Mouse (Mus musculus) midbrain, embryonic 14.5 days (tissue): ENCODE results near the gene Mapt. TPM values are rescaled to one million over a fixed set of nuclear protein-coding genes. Genes with fewer than 3 reads are reported as not detected.

ENCODE experiments used
- ATAC-seq: fragments of 200-750 bp; cut with Nextera tagmentation; 2 replicates; pipeline ENCODE4 v1.8.0; 2017; ENCODE audit warnings: moderate number of reproducible peaks, moderate library complexity; ENCODE audit not compliant: low FRiP score, low TSS enrichment
- DNase-seq: peaks from one replicate; pipeline ENCODE4 v3.0.0-alpha.2; 2015
- H3K27ac ChIP-seq: fragments of 300-500 bp; sonication (generic); replicated peaks from 2 replicates; pipeline ENCODE4 v1.5.1; 2014; ENCODE audit warnings: mild to moderate bottlenecking, low read depth, low read length, moderate library complexity
- H3K27me3 ChIP-seq: fragments of 300-500 bp; sonication (generic); 2 replicates; pipeline ENCODE4 v1.6.1; 2014; ENCODE audit warnings: low read length, control low read depth, mixed read lengths; ENCODE audit not compliant: control insufficient read depth, insufficient read depth
- H3K36me3 ChIP-seq: fragments of 300-500 bp; sonication (generic); 2 replicates; pipeline ENCODE4 v1.6.1; 2014; ENCODE audit warnings: low read length, control low read depth; ENCODE audit not compliant: control insufficient read depth, insufficient read depth
- H3K4me1 ChIP-seq: fragments of 300-500 bp; sonication (generic); 2 replicates; pipeline ENCODE4 v1.6.1; 2014; ENCODE audit warnings: mild to moderate bottlenecking, antibody characterized with exemption, low read length, control low read depth; ENCODE audit not compliant: control insufficient read depth, insufficient read depth
- H3K4me2 ChIP-seq: fragments of 300-500 bp; sonication (generic); 2 replicates; pipeline ENCODE4 v1.6.1; 2014; ENCODE audit warnings: mild to moderate bottlenecking, low read length, moderate library complexity
- H3K4me3 ChIP-seq: fragments of 300-500 bp; sonication (generic); replicated peaks from 2 replicates; pipeline ENCODE4 v1.5.1; 2014; ENCODE audit warnings: low read depth, low read length
- H3K9ac ChIP-seq: fragments of 300-500 bp; sonication (generic); replicated peaks from 2 replicates; pipeline ENCODE4 v1.6.1; 2014; ENCODE audit warnings: mild to moderate bottlenecking, low read length, moderate library complexity
- H3K9me3 ChIP-seq: fragments of 300-500 bp; sonication (generic); 2 replicates; pipeline ENCODE4 v1.6.1; 2016; ENCODE audit warnings: low read length, control low read depth, mixed read lengths; ENCODE audit not compliant: control insufficient read depth
- WGBS: fragments of 180-500 bp; shearing (Covaris S2); extraction: QIAGEN DNeasy Blood & Tissue Kit; methylation state at CpG from one replicate; pipeline ENCODE4 v1.1.7; 2014; 5-methylcytosine and 5-hydroxymethylcytosine counted together
- polyA plus RNA-seq: library from polyadenylated mRNA; unstranded; fragments of >200 nt; fragmentation: Nextera tagmentation; extraction: Ambion mirVana; gene quantifications from 2 replicates; pipeline ENCODE4 v1.2.1, GENCODE M21; 2014

Mapt gene
- polyA plus RNA-seq, 1 experiment from 2014 or later = 836 TPM

GRCm38 (mm10) chr11:104289199-104290031 lies 58.2 kb downstream of the Mapt start:
- Histone ChIP-seq H3K27ac (peak overlapping the region; percentile 60), H3K4me3 (no peak overlapping the region), H3K9ac (no peak overlapping the region), H3K9me3 (no peaks in the 10 kb centered on the region), H3K4me1 (peaks cover 5% of the 10 kb centered on the region; the same call in 1 of the 2 replicates), H3K36me3 (peaks cover 76% of the 10 kb centered on the region), H3K4me2 (no peak overlapping the region), H3K27me3 (no peaks in the 10 kb centered on the region)
- DNase-seq (peak; percentile 75), ATAC-seq (no peak)
- WGBS = 13% methylated on average over 13 of the region's 13 CpGs

GRCm38 (mm10) chr11:104292443-104293220 lies 61.4 kb downstream of the Mapt start:
- H3K36me3 ChIP-seq = peaks cover 66% of the 10 kb centered on the region
- 84% methylated on average over 7 of the region's 7 CpGs for WGBS
- DNase-seq = no peak

DNA sequence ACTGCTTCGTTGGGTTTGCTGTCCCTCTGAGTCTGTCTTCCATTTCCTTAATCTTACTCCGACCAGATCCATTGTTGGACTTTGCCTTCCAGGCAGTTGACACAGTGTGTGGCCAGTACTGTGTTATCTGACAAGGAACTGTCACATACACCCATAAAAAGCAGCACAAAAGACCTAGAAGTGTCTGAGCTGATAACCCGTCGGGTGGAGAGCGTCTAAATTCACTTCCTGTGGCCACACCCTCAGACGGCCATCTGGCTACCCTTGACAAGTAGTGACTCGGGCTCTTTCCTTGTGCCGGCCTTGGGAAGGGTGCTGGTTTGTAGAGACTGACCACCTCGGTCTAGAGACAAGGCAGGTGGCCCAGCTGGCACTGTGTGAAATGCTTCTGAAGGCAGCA lies 62.1 kb downstream of the Mapt start:
- no peak overlapping the region for H3K4me3 ChIP-seq
- peaks cover 5% of the 10 kb centered on the region; the same call in 1 of the 2 replicates for H3K4me1 ChIP-seq
- H3K9ac ChIP-seq = no peak overlapping the region
- H3K9me3 ChIP-seq = no peaks in the 10 kb centered on the region
- ATAC-seq (no peak), DNase-seq (no peak)
- H3K36me3 ChIP-seq = peaks cover 66% of the 10 kb centered on the region
- 81% methylated on average over 9 of the region's 9 CpGs for WGBS
- no peak overlapping the region for H3K27ac ChIP-seq
- no peak overlapping the region for H3K4me2 ChIP-seq
- H3K27me3 ChIP-seq = no peaks in the 10 kb centered on the region

More at GRCm38 (mm10) chr11:104292443-104293220, 61.4 kb downstream of the Mapt start:
- H3K4me3 ChIP-seq = no peak overlapping the region
- H3K4me1 ChIP-seq = peaks cover 5% of the 10 kb centered on the region; the same call in 1 of the 2 replicates
- H3K9me3 ChIP-seq = no peaks in the 10 kb centered on the region
- no peak overlapping the region for H3K27ac ChIP-seq
- no peak overlapping the region for H3K9ac ChIP-seq
- ATAC-seq = no peak
- H3K27me3 ChIP-seq = no peaks in the 10 kb centered on the region
- H3K4me2 ChIP-seq = no peak overlapping the region

GRCm38 (mm10) chr11:104295145-104295544 lies 64.0 kb downstream of the Mapt start:
- no peak for ATAC-seq
- H3K9me3 ChIP-seq = no peaks in the 10 kb centered on the region
- no peak for DNase-seq
- no peak overlapping the region for H3K27ac ChIP-seq
- no peak overlapping the region for H3K4me3 ChIP-seq
- H3K4me2 ChIP-seq = no peak overlapping the region
- H3K27me3 ChIP-seq = no peaks in the 10 kb centered on the region
- peaks cover 69% of the 10 kb centered on the region for H3K36me3 ChIP-seq
- H3K9ac ChIP-seq = no peak overlapping the region
- WGBS = 50% methylated on average over 5 of the region's 5 CpGs
- H3K4me1 ChIP-seq = no peaks in the 10 kb centered on the region

DNA sequence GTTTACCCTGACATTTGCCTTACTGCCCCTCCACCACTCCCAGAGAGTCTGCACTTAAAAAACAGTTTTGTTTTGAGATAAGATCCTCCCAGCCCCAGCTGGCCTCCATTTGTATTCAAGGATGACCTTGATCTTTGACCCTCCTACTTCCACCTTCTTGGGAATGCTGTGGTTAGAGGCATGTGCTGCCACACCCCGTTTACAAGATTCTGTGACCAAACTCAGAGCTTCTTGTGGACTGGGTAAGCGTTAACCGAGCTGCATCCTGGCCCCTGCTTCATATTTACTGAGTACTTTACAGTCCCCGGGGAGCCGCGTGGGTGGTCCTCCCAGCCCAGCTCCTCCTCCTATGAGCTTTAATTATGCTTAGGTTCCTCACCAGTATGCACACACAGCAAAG lies 64.5 kb downstream of the Mapt start:
- H3K4me1 ChIP-seq = no peaks in the 10 kb centered on the region
- DNase-seq = no peak
- H3K27ac ChIP-seq = no peak overlapping the region
- H3K36me3 ChIP-seq = peaks cover 67% of the 10 kb centered on the region
- no peak overlapping the region for H3K9ac ChIP-seq
- no peaks in the 10 kb centered on the region for H3K9me3 ChIP-seq
- no peak overlapping the region for H3K4me2 ChIP-seq
- H3K4me3 ChIP-seq = no peak overlapping the region
- ATAC-seq = no peak
- H3K27me3 ChIP-seq = no peaks in the 10 kb centered on the region
- 44% methylated on average over 6 of the region's 6 CpGs for WGBS

DNA sequence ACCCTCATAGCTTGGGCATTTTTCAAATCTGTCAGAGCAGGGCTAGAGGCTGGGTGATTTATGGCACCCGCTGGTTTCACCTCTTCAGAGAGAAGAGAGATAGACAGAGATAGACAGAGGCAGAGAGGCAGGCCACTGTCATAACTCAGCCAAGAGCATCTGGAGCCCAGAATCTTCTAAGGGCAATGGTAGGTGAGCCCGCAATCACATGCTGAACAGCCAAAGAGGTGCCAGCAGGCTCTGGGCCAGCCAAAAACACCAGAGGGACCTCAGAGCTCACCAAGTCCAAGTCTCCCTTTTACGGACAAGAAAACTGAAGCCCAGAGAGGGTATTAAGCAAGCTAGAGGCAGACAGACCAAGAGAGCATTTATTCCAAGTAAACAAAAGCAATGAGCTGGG lies 66.5 kb downstream of the Mapt start:
- Histone ChIP-seq H3K4me2 (no peak overlapping the region), H3K9me3 (no peaks in the 10 kb centered on the region), H3K27ac (no peak overlapping the region), H3K27me3 (no peaks in the 10 kb centered on the region), H3K9ac (no peak overlapping the region), H3K4me3 (no peak overlapping the region), H3K4me1 (no peaks in the 10 kb centered on the region), H3K36me3 (peaks cover 59% of the 10 kb centered on the region)
- DNase-seq (no peak), ATAC-seq (no peak)
- WGBS = 90% methylated on average over 3 of the region's 3 CpGs

GRCm38 (mm10) chr11:104302628-104303027 lies 71.4 kb downstream of the Mapt start:
- ATAC-seq (no peak), DNase-seq (peak; percentile 28)
- Histone ChIP-seq H3K27ac (no peak overlapping the region), H3K9ac (no peak overlapping the region), H3K4me1 (no peaks in the 10 kb centered on the region), H3K4me2 (no peak overlapping the region), H3K27me3 (no peaks in the 10 kb centered on the region), H3K4me3 (no peak overlapping the region), H3K9me3 (no peaks in the 10 kb centered on the region), H3K36me3 (peaks cover 55% of the 10 kb centered on the region)
- WGBS = 47% methylated on average over 12 of the region's 12 CpGs

- peaks cover 57% of the 10 kb centered on the region for H3K36me3 ChIP-seq
Observed at GRCm38 (mm10) chr11:104303088-104303960, 72.1 kb downstream of the Mapt start.

More at GRCm38 (mm10) chr11:104303088-104303960, 72.1 kb downstream of the Mapt start:
- no peak for DNase-seq
- H3K9ac ChIP-seq = no peak overlapping the region
- H3K27ac ChIP-seq = no peak overlapping the region
- ATAC-seq = no peak
- no peaks in the 10 kb centered on the region for H3K27me3 ChIP-seq
- no peak overlapping the region for H3K4me3 ChIP-seq
- H3K4me2 ChIP-seq = no peak overlapping the region
- H3K4me1 ChIP-seq = no peaks in the 10 kb centered on the region
- no peaks in the 10 kb centered on the region for H3K9me3 ChIP-seq
- WGBS = 58% methylated on average over 8 of the region's 8 CpGs
